Mouse (Mus musculus): ENCODE data around the gene Clk2.

DNA sequence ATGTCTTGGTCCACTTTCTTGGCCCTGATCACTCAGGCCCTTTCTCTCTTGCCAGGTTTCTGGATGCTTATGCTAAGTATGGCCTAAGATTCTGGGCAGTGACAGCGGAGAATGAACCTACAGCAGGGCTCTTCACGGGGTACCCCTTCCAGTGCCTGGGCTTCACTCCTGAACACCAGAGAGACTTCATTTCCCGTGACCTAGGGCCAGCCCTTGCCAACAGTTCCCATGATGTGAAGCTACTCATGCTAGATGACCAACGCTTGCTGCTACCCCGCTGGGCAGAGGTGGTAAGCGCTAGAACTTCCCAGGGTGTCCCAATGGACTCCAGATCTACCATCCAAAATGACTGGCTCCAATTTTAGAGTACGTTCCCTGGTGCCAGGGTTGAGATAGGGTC lies 41.5 kb downstream of the Clk2 start:
- TF ChIP-seq CTCF (IDR thresholded peaks at IDR 0.05; ENCODE audit: extremely low read depth, insufficient read length, insufficient replicate concordance, low read depth, low read length) (no peak), POLR2A (IDR thresholded peaks at IDR 0.05; ENCODE audit: low read depth, low read length) (no peak)
